Mouse (Mus musculus) spleen, embryonic (tissue): ENCODE measurements at regions not wholly inside any gene's neighbourhood (a gene's known extent, or its start where the extent isn't known, plus 50 kb on each side); places are given as distances from the start of the nearest gene placed in this dataset.
"Not testable (repeated sequence)": the region's sequence is repeated elsewhere in the genome, so short reads cannot be mapped to it uniquely, and the experiment has no call there.

Experiments
- CTCF ChIA-PET: fragments of 350-600 bp; sonication (Branson Sonifier 250); formaldehyde crosslinking; loops from one replicate; lab custom pipeline; 2022; lab: Charles Lee

DNA sequence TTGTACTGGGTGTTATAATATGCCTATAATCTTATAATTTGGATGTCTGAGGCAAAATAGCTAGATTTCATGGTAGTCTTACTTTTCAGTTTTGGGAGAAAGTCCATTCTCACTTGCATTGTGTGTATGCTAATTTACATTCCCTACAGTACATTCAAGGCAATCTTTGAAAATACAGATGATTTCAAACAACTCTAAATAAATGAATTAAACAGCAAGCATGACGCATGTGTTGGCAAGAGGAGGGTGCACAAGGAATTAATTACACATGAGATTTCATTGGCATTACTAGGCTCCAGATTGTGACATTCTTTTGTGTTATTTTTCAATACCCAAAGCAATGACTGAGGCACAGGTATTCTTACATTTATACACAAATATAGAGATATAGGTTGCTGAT is 495.2 kb upstream of the Cypt12 start:
- CTCF ChIA-PET = no interaction called here

DNA sequence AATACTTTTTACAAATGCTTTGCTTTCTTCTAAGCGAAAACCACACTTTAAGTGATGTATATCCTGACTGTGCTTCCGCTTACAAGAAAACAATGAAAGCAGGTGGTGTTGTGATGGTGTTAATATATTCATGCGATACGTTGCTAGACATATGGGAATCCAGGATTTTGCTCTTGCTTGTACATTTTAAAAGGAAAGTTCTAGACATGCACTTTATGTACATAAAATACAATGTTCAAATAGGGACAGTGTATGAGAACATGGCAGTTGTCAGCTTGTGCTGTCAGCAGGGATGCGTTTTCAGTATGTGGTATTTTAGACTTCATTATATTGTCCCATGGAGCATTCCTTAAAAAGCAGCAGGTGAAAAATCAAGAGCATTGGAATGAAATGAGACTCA is 487.7 kb upstream of the Cypt12 start:
- CTCF ChIA-PET = no interaction called here

DNA sequence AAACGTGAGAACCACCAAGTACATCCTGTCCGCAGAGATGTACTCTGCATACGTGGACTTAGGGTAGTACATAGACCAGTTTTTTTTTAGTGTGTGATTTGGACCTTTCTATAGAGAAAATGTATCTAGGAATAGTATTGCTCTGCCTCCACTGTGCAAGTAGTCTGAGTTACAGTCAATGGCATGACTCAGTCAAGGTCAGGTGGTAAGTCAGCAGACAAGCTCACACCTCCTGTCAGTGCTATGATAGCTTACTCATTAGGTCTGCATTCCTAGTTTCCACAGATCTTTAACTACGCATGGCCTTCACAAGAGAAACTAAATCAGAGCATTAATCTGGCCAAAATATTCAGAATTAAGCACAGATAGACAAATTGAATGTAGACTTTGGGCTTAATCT is 486.8 kb upstream of the Cypt12 start:
- CTCF ChIA-PET = no interaction called here

DNA sequence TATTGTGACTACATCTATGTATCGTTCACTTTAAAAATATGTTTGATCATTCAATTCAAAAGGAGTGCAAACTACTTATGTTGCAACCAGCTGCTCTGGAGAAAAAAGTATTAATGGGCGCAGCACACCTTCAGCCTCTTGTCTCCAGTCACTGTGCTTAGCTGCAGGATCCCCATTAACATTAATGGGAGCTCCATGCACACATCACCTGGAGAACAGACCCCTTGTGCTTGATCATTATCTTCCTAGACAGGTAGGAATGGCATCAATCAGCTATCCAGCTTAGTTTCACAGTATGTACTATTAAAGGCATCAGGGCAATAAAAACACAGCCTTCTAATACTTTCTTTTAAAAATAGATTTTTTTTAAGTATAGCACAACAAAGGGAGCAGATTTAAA is 474.4 kb upstream of the Cypt12 start:
- CTCF ChIA-PET = no interaction called here

DNA sequence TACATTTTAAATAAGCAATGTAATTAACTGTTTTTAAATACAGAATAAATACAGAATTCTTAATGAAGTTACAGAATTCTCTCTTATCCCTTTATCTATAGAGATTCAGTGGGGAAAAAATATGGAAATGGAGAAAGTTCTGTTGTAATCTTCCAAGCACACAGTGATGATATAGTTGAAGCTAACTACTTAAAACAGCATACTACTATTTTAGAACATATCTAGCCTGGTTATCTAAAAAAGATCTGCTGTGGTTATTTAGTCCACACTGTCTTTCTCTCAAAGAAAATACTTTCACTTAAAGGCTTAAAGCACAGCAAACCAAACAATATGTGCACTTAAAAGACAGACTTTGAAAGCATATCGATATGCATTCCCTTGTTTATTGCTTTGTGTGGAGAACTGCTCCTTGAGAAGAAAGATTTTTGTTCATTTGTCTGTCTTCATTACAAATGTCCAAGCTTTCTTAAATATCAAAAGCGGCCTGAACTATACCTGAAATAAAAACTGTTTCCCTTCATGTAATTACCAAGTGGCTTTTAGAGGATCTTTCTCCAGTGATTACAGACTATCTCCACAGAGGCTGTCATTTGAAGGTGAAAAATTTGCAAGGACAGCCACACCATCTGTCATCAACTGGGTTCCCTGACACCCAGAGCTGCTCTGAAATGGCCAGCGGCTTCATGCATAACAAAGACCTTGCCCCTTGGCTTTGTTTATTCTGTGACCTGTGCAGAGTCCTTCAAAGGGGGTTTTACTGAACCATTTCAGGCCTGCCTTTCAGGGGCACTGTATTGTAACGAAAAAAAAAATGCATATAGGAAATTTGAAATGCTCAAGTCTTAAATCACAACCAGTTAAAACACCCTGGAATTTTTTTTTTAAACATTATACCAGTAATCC is 458.7 kb upstream of the Cypt12 start:
- CTCF ChIA-PET = no interaction called here

DNA sequence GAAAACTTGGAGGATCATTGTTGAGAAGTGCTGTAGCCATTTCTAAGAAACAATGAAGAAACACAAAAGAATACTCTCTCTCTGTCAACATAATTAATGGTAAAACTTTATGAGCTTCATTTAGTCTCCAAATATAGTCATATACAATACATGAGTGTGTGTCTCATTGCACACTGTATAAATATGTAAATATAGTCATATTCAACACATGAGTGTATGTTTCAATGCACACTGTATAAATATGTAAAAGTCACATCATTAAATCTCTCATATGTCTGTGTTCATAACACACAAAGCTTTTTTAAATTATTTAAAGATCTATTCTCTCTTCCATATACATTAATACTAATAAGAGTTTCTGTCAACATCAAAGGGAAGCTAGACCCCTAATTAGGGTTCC is 457.6 kb upstream of the Cypt12 start:
- CTCF ChIA-PET = interaction anchor here (0.5 kb wide), 1 partner anchor 9 kb away, joined by 5 read pairs; no protein-coding TSS in a partner anchor

DNA sequence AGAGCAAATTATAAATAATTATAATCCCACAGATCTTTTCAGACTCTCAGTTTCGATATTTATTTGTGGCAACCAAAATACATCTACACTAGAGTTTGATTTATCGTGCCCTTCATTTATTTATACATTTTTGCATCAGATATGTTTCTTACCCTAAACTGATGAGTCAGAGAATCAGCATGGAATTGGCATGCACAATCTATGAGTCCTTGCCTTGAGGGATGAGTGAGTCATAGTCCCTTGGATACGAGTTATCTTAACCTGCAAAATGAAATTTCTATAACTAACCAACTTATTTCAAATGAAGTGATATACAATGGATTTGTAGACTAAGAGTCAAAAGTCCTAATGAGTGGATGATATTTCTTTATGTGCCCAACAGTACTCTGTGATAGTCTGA is 449.9 kb upstream of the Cypt12 start:
- CTCF ChIA-PET = no interaction called here

DNA sequence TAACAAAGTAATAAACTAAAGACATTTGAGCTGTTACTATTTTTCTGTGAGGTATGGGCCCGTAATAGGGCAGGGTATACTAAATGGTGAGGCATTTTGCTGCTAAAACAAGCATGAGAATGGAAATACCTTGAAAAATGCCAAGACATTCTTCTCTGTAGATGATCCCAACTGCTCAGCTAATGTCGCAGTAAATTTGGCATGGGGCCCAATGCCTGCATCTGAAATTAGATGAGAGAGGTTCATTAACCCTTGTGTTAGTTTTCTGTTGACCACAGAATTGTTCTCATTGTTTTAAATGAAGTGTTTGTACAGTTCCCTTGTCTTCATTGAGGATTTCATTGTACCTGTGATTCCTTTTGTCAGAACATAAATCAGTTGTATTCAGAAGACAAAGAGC is 446.7 kb upstream of the Cypt12 start:
- CTCF ChIA-PET = no interaction called here

DNA sequence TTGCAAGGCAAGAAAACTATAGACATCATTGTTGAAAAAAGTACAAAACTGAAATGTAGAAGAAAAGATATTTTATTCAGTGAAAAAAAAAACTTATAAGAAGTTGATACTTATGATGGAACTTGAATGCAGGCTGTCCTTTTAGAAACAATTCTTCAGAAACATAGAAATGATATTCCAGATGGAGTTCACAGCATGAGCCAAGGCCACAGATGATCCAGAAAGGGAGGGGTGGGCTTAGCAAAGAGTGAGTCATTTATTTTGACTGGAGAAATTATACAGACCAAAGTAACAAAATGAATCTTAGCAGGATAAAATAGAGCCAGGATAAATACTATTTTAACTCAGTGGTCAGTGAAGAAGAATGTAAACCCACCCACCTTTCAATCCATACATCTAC is 406.9 kb upstream of the Cypt12 start:
- CTCF ChIA-PET = no interaction called here

DNA sequence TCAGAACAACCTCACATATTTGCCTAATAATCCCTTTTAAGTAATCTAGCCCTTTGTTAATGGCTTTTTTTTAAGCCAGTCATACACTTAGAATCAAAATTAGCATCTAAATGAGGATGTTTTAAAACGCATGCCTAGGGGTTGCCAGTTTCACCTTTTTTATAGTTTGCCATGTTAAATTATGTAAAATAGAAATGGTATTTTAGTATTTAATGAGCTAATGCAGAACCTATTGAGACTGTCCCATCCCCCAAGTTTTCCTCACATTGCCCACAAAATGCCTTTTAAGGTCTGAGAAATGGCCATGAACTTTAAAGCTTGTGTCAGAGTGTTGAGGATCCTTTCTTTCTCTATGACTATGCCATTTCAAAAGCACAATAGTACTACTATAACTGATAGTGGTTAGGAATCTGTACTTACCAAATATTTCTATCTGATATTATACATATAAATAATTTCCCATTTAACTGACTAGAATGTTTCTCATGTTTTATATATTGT is 400.6 kb upstream of the Cypt12 start:
- CTCF ChIA-PET = no interaction called here

DNA sequence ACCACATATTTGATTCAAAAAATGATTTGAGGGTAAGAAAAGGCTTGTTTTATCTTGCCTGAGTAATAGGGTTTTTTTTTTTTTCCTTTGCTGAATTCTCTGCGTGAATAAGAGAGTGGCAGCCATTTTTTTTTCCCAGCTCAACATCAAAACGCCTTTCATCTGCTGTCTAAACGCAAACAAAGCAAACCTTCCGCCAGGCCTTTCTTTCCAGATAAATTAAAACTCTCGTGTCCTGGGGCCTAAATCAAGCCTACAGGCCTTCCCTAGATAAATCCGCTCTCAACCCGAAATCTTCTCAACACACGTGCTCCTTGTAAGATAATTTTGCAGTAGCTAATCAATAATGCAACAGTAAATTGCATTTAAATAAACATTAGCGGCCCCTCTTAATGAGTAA is 365.7 kb upstream of the Cypt12 start:
- CTCF ChIA-PET = no interaction called here

DNA sequence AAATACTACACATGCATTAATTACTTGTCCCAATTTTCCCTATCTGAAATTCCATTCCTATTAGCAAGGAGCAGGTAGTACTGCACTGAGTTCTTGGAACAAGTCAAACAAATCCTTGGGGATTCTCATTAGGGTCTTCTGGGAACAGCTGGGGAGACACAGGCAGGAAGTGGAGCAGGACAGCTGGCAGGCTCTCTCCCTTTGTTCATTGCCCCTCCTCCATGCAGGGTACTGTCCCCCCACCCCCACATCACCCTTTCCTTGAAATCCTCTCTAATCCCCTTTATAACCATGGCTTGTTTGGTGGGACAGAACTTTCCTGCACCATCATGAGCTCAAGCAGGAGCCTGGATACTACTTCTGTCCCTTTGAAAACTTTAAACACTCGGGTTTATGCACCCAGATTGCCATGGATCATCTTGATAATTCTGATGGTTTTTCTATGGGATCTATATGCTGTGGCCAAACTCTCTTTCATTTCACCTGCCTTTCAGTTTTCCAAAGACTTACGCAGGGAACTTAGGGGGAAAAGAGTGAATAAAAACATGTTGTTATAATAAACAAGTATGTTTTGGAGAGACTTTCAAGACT is 358.2 kb upstream of the Cypt12 start:
- CTCF ChIA-PET = no interaction called here

DNA sequence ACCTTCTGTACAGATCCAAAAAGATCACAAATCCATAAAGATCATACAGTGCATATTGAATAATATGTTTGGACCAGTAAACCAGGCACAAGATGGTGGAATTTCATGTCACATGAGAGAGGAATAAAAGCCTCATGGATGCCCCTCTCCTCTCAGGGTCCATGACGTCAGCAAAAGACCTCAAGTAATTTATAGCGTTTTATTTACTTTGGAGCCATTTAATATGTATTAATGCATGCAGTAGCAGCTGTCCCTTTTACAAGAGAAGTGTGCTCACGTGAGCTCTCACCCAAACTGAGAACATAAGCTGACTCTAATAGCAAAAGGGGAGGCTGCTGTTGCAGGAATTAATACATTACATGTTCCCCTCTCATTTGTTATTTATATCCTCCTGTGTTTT is 355.7 kb upstream of the Cypt12 start:
- CTCF ChIA-PET = no interaction called here

DNA sequence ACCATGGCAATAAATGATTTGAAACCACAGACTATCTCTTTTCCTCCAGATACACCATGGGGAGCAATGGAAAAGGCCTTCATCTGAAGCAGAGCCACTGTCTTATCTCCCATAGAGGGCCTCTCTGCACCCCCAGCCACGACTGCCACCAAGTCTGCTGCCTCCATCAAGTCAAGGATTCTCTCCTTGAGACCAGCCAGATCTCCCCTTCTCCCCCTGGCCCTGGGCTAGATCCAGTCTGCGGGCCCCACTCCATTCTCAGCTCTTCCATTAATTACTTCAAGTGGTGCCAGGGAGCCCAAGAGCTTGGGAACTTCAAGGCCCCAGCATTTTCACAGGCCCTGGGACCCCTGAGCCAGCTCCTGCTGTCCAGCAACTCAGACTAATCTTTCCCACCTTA is 351.8 kb upstream of the Cypt12 start:
- CTCF ChIA-PET = no interaction called here

DNA sequence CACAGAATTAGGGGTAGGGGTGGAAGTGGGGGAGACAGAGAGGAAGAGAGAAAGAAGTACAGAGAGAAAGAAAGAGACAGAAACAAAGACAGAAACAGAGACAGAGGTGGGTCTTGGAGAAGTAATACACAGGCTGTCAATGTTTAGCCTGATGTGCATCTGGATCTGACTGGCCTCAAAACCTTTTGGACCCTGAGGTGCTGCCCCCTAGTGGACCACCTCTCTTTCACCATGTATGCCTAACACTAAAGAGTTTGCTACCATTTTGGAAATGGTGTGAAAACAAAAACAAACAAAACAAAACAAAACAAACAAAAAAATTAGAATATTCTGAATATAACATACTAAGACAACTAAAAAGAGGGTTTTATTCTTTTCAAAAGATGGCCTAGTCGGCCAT is 334.7 kb upstream of the Cypt12 start:
- CTCF ChIA-PET = no interaction called here

DNA sequence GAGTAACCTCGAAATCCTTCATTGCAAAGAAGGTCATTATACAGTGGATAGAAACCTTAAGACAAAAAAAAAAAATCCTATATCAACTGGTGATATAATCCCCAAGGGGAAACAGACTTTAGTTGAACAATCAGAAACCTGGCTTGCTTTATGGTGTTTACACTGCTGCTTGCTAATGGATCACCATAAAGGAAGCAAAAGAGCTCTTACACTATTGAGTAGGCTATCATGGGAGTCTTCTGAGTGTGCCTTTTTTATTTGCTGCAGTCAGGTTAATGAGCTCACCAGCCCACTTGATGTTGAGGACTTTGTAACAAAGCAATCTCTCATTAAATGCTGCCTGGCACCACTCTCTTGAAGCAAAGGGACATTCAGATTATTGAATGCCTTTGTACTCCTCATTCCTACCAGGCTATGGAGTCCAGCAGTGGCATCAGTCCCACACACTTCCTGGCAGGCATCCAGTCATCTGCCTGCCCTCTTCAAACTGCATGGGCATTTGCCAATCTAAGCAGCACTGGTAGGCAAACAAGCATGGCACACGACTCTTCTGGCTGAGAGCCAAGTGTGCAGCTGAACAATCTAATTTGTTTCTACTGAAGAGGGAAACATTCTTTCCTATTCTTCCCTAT is 331.7 kb upstream of the Cypt12 start:
- CTCF ChIA-PET = no interaction called here

DNA sequence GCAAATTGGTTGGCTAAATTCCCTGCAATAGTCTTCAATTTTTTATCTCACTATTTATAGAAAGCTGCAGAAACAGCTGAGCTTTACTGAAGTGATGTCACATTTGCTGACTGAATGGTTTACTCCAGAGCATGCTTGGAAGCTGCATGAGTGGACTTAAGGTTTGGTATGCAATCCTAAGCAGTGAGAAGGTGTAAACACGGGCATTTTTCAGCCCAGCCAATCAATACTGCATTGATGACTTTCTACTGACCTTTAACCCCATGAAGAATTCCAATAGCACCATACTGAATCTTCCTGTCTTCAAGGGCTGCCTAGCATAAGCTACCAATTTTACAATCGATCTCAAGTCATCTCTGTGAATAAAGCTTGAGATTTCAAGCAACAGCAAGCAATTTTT is 328.7 kb upstream of the Cypt12 start:
- CTCF ChIA-PET = no interaction called here

DNA sequence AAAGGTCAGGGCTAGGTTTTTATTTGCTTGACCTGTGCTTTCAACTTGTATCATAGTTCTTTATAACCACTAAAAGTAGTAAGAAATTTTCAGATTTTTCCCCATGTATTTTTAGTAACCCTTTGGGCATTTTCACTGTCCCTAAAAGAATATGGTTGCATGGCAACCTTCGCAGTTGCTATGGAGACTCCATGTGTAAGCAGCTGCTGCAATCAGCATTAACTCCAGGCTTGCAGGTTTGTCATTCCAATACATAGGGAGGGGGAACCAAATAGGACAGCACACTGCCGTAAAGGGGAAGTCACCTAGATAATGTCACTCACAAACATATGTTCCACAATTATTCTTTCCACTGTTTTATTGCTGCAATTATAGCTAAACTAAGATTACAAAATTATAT is 328.3 kb upstream of the Cypt12 start:
- CTCF ChIA-PET = no interaction called here

DNA sequence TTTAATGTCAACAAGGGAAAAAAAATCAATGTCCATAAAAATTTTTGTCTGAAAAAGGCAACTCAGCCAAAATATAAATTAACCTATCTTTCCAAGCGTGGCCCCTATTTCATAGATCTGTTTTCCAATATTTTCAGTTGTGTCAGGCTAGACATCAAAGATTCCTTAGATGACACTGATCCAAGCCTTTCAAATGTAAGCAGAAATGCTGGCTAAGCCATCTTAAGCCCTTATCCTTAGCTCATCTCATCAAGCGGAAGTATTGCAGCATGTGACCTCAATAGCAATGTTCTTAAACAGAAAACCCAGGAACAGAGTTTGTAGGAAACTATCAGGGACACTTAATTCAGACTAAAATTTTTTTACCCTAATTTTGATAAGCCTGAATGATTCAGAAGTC is 327.8 kb upstream of the Cypt12 start:
- CTCF ChIA-PET = no interaction called here

DNA sequence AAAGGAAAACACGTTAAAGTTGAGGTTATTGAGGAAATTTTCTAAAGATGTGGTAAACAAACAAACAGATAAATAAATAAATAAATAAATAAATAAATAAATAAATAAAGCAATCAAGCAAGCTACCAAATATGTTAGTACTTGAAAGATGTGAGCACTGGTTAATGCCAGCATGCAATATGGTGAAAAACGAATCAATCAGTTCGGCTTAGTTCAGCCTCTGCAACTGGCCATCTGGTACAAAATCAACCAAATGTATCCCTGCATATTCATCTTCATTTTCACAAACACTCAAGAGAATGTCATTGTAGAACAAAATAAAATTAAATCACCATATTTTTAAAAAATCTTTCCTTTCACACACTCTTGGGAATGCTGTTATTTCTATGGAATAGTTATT is 315.7 kb upstream of the Cypt12 start:
- CTCF ChIA-PET = no interaction called here

DNA sequence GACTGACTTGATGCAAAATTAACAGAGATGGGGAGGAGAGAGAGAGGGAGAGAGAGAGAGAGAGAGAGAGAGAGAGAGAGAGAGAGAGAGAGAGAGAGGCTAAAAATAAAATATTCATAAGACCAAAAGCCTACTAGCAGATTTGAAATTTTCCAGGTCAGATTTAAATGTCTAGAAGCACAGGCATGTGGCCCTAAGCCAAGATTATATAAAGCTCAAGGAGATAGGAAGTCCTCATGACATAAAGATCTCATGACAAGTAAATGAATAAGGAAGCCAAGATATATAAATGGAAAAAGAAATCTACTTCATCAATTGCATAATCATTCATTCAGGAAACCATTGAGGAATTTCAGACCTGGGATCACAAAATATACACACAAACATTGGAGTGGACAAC is 311.9 kb upstream of the Cypt12 start:
- CTCF ChIA-PET = no interaction called here

DNA sequence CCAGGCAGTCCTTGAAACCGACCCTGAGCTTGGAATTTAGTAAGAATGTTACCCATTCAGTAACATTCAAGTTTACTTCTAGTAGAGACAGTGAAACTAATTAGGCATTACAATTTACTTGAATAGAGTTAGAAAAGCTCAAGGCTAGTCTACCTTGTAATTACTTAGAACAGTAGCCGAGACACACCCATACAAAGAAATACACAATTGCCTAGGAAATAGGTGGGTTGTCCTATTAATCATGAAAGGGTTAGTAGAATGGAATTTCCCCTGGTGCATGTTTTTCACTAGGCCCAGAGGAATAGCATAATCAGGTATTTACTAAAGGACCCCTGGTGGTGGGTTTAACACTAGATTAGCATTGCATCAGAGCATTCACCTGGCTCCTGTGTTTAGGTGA is 288.2 kb upstream of the Cypt12 start:
- CTCF ChIA-PET = not testable (repeated sequence)

DNA sequence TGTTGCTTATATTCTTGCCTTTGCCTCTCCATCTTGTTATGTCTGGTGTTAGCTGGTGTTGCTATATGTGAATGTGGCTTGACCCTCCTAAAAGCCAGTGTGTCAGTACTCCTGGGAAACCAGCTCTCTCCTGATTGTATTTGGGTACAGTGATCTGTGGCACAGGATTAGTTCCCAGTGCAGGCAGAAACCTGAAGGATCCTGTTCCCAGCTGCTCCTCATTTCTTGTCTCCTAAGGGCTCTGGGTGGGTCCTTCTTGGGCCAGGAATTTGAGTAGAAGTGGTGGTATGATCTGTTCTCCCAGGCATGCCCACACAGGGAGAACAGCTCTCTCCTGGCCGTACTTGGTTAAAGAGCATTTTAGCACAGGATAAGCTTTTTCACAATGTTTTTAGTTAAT is 286.2 kb upstream of the Cypt12 start:
- CTCF ChIA-PET = no interaction called here
